Mouse (Mus musculus): ENCODE results near the gene Banp. TPM values are rescaled to one million over a fixed set of nuclear protein-coding genes. Genes with fewer than 3 reads are reported as not detected.
A peak's percentile ranks its signal among the peaks of the same experiment; 100 is the strongest.

Banp gene
- total RNA-seq, 2 experiments from 2014 or later: 9.8 to 11.9 TPM

DNA sequence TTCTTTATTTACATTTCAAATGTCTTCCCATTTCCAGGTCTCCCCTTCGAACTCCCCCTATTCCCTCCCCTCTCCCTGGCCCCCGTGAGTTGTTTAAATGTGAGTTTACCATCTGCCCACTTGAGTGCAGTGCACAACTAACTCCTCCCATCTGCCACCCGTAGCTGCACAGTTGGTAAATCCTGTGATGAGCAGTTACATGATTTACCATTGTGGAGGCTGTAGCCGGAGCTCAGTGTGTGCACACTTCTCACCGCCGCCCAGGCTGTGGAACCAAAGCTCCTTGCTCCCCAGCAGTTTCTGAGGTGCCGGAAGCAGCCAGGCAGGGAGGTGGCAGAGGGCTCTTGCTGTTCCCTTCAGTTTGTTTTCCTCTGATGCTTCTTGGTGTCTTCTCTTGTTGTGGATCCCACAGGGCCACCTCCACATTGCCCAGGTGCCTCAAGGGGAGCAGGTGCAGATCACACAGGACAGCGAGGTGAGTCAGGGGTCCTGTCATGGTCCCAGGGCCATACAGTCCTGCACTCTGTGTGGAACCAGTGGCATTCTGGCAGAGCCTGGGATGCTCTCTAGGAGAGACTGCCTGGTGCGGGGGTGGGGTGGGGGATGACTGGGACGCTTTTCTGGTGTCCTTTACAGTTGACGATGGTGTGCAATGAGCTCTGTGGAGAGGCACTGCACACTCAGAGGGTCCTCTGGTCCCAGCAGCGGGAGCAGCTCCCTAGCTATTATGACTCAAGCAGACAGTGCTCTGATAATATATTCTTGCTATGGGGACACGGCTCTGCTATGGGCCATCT, 57.3 kb downstream of the Banp start:
- no peak for DNase-seq

GRCm38 (mm10) chr8:122008395-122008794, 58.8 kb downstream of the Banp start:
- DNase-seq: no peak
- intact Hi-C loops (cut with DNase I): no loop called here

More for the DNA sequence above, 57.3 kb downstream of the Banp start:
- intact Hi-C loops (cut with DNase I): no loop called here

GRCm38 (mm10) chr8:122010638-122011037, 61.1 kb downstream of the Banp start:
- intact Hi-C loops (cut with DNase I): no loop called here
- no peak for DNase-seq

DNA sequence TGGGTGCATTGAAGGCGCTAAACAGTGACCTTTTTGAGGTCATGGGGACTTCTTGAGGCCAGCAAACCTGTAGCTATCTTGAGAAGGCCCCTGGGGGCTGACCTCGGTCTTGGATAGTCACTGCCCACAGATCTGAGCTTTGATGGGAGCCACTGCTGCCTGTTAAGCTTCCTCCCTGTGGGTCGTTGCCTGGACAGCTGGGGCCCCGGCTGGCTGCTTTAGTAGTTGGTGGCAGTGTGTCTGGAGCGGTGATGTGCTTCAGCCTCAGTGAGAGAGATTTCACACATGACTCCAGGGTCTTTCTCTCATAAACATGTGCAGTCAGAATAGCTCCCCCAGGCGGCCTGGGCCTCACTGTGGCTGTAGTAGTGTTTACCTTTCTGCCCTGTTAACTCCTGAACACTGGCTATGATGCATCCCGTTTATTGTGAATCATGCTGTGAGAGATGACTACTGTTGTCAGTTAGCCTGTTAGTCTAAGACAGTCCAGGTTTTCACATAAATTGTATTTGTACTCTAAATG, 61.6 kb downstream of the Banp start:
- intact Hi-C loops (cut with DNase I): no loop called here
- no peak for DNase-seq

DNA sequence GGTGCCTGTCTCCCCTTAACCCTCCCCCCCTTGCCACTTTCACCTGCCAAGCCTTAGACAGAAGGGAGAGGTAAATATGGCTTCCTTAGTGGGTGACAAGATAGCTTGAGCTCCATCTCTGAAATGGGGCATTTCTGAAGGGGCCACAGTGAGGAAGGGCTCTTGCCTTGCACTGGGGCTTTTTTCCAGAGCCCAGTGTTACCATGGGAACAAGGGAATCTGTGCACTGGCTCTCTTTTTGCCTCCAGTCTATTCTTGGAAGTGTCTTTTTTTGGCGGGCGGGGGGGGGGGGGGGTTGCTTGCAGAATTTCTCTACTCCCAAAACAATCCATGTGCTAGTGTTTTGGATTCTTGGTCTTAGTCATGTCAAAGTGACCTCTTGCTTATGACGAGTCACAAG, 65.1 kb downstream of the Banp start:
- intact Hi-C loops (cut with DNase I): no loop called here
- no peak for DNase-seq

DNA sequence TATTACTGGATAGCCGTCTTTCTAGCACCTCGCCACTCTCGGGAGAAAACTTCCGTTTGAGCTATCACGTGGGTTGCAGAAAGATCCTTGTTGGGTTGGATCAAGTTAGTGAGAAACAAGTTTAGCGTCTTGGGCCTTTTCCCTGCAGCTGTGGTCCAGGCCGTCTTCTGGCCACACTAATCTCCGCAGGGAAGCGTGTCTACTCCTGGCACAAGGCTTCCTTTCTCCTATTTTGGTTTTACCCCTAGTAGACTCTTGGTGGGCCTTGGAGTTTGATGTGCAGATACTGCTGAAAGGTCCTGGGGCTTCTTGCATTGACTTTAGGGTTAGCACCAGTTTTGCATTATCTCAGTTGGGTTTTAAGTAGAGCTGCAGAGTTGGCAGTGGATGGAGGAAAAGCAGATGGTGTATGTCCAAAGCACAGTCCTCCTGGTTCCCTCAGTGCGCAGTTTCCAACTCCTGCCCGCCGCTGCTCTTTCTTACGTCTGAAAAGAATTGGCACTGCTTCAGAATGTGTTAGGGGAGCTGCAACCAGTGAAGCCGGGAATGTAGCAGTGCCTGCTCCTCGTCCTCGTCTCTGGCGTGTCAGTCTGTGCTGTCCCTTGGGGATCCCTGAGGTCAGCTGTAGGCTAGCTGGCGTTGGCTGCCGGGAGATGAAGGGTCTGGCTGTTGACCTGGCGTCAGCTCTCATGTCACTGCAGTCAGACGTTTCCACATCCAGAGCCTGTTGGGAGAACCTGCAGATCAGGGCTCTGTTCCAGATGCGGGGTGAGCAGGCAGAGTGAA, 68.7 kb downstream of the Banp start:
- peak; percentile 56 to 58 for DNase-seq
- intact Hi-C loops (cut with DNase I): no loop called here

DNA sequence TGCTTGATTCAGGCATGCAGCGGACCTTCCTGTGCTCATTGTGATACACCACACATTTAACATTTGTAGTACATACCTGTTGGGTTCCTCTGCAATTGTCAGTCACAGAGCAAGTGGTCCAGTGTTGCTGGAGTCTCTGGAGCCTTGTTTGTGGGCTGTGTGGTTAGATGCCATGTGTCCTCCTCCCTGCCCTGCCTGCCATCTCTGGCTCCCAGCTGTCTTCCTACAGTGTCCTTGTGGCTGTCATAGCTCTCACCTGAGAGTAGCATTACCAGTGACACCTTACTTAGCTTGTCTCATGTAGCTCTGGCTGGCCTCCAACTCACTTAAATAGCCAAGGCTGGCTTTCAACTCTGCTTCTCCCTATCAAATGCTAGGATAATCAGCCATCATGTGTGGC, 69.6 kb downstream of the Banp start:
- intact Hi-C loops (cut with DNase I): no loop called here
- no peak for DNase-seq

DNA sequence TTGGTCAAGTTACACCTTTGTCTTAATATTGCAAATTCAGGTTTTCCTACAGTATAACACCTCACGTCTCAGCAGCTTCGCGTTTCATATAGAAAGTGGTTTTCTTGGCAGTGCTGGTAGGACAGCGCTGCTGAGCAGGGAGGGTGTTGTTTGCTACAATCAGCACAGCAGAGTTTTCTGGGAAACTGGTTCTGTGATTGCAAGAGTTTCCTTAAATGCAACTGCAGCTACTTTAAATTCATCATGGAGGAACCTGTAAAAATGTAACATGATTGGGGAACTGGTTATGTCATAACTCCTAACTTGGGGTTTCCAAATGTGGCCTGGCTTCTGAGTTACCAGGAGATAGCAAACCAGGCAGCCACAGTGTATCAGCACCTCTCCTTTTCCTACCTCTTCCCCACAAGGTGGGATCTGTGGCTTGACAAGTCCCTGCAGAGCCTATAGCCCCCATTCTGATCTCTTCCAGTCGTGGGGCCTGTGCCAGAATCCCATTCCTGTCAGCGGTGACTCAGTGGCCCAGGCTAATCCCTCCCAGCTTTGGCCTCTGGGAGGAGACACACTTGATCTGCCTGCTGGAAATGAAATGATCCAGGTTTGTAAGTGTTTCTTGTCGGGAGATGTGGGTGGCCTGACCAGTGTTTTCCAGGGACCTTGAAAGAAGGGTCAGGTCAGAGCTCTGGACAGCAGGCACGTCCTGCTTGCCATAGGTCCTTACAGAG, 70.7 kb downstream of the Banp start:
- intact Hi-C loops (cut with DNase I): no loop called here
- no peak for DNase-seq

GRCm38 (mm10) chr8:122021725-122022124, 72.2 kb downstream of the Banp start:
- no peak for DNase-seq
- intact Hi-C loops (cut with DNase I): no loop called here

- intact Hi-C loops (cut with DNase I): no loop called here
- no peak for DNase-seq
These were observed 72.7 kb downstream of the Banp start for GRCm38 (mm10) chr8:122022274-122022673.

DNA sequence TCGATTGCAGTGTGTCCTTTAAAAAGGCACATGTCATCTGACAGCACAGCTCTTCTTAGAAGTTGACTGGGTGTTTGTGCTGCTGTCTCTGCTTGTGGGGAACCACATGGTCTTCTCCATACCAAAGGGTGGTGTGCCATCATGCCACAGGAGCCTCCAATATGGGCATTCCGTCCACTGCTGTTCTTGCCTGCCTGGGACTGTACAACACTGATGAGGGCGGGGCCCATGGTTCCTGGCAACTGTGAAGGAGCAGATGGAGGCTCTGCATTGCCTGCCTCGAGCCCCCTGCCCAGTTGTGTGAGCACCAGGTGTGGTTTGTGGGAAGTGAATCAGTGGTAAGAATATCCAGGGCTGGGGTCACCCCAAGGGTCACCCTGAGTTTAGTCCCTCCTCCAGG, 73.2 kb downstream of the Banp start:
- DNase-seq: no peak
- intact Hi-C loops (cut with DNase I): no loop called here

GRCm38 (mm10) chr8:122025546-122025945, 76.0 kb downstream of the Banp start:
- intact Hi-C loops (cut with DNase I): no loop called here
- no peak for DNase-seq

DNA sequence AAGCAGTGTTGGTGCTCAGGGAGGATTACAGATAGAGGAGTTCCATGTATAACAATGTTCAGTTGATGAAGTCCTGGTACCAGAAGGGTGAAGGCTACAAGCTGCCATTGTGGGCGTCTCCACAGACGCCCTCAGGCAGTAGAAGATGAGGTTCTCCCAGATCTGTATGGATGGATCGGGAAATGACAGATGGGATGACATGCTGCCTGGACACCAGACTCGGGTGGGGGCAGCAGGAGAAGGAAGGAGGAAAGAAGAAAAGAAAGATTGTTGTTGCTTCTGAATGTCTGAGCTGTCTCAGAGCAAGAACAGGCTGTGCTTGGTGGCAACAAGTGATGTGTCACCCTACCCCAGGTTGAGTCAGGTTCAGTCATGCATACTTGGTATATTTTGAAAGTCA, 78.6 kb downstream of the Banp start:
- DNase-seq: no peak
- intact Hi-C loops (cut with DNase I): no loop called here

DNA sequence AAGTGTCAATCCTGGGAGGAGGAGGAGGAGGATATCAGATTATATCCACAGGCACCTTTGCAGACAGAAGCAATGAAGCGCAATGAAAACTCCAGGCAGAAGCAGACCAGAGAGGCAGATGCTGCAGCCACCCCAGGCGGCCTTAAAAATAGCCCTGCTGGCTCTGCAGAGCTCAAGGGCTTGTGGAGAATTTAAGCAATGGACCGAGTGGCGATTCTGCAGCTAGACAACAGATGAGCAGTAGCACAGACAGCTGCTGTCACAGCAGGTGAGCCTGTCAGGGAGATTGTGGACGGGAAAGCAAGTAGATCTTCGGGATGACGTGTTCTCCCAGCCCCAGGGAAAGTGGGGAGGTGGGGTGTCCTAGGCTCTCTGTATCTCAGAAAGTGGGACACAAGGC, 81.4 kb downstream of the Banp start:
- intact Hi-C loops (cut with DNase I): no loop called here
- no peak for DNase-seq

GRCm38 (mm10) chr8:122032741-122033140, 83.2 kb downstream of the Banp start:
- intact Hi-C loops (cut with DNase I): no loop called here
- DNase-seq: no peak

GRCm38 (mm10) chr8:122035543-122035942, 86.0 kb downstream of the Banp start:
- intact Hi-C loops (cut with DNase I): no loop called here
- DNase-seq: no peak

GRCm38 (mm10) chr8:122036325-122036724, 86.8 kb downstream of the Banp start:
- intact Hi-C loops (cut with DNase I): no loop called here
- DNase-seq: no peak

DNA sequence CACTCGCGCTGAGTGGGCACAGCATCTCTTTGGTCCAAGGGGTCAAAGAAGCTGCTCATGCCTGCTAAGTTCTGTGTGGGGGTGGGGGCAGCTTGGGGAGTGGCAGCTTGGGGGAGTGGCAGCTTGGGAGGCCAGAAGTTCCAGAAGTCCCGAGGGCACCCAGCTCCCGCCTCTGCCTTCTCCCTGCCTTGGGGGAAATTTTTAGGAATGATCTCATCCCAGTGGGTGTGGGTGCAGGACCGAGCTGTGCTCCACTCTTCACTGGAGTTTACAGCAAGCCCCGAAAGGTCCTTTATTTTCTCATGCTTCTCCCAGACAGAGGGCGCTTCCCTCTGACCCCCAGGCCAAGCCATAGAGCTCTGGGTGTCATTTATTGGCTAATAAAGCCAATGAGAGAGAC, 87.7 kb downstream of the Banp start:
- DNase-seq: no peak
- intact Hi-C loops (cut with DNase I): no loop called here

- DNase-seq: no peak
- intact Hi-C loops (cut with DNase I): no loop called here
These were observed 88.5 kb downstream of the Banp start for GRCm38 (mm10) chr8:122038076-122038475.

GRCm38 (mm10) chr8:122039452-122039851, 89.9 kb downstream of the Banp start:
- intact Hi-C loops (cut with DNase I): no loop called here

DNA sequence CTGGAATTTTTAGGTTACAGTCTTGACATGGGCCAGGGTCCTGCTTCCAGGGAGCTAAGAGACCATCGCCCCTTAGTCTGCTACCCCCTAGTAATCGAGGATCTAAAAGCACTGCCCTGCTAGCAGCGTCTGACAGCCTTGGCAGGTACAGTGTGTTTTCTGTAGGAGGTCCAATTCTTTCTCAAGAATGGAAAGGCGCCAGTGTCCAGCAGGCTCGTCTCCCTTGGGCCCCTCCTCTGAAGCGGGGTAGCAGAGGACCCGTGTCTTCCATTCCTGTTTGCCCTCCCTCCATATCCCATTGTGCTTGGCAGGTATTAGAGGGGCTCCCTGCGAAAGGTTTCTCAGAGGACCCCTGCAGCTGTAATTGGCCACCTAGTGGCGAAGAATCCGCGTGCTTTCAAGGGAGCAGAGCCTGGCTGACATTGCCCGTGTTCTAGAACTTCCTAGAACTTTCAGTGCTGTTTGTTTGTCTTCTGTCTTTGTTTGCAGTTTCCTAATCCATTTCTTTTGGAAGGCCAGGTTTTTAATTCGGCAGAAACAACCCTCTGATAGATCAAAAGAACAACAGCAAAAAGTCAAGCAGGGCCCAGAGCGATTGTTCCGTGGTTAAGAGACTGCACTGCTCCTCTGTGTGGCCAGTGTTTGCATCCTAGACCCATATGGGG, 97.8 kb downstream of the Banp start:
- intact Hi-C loops (cut with DNase I): no loop called here
- DNase-seq: peak; percentile 30 to 43

More at GRCm38 (mm10) chr8:122039452-122039851, 89.9 kb downstream of the Banp start:
- no peak for DNase-seq
